In genomic region chr2:125340381-125340780, GRCm38 (mm10) we compare ENCODE assay signal across 17 mouse cellular contexts.
"Had no signal": no experiment of that assay in that cellular context is flagged by ENCODE, and none has a peak within 500 bp of the region (broad histone marks: within the 10 kb centered on the region; RNA-seq: fewer than 3 reads in every experiment).

No protein-coding gene starts in this region.

- DNase-seq: lung, adult 2 months; lung, postnatal 14 days; lung, postnatal 36 days; right cerebral cortex, postnatal 14 days; thymus, adult 2 months; thymus, postnatal 25 days; thymus, postnatal 4 days had no signal

- H3K27ac ChIP-seq: lung, embryonic 15.5 days; macrophage; midbrain, embryonic 13.5 days; midbrain, embryonic 15.5 days; neural tube, embryonic 12.5 days; stomach, embryonic 15.5 days; stomach, postnatal 0 days had no signal

- H3K4me3 ChIP-seq: lung, embryonic 15.5 days; megakaryocyte, embryonic 14.5 days; midbrain, embryonic 13.5 days; midbrain, embryonic 15.5 days; neural tube, embryonic 12.5 days; stomach, embryonic 15.5 days had no signal

- H3K4me1 ChIP-seq: midbrain, embryonic 13.5 days; midbrain, embryonic 15.5 days; neural tube, embryonic 12.5 days; stomach, embryonic 15.5 days had no signal

- ATAC-seq: lung, postnatal 0 days; midbrain, embryonic 13.5 days; midbrain, embryonic 15.5 days had no signal

- H3K27me3 ChIP-seq: lung, embryonic 15.5 days; midbrain, embryonic 13.5 days; midbrain, embryonic 15.5 days; neural tube, embryonic 12.5 days; stomach, embryonic 15.5 days had no signal

- H3K9ac ChIP-seq: lung, embryonic 15.5 days; midbrain, embryonic 13.5 days; midbrain, embryonic 15.5 days; neural tube, embryonic 12.5 days; stomach, embryonic 15.5 days had no signal

- H3K4me2 ChIP-seq: lung, embryonic 15.5 days; midbrain, embryonic 11.5 days; midbrain, embryonic 13.5 days; midbrain, embryonic 15.5 days; neural tube, embryonic 12.5 days; stomach, embryonic 15.5 days had no signal

- H3K9me3 ChIP-seq: lung, embryonic 15.5 days; megakaryocyte, embryonic 14.5 days; midbrain, embryonic 13.5 days; midbrain, embryonic 15.5 days; neural tube, embryonic 12.5 days; stomach, embryonic 15.5 days had no signal
